Mouse (Mus musculus): ENCODE results near the gene Bad. TPM values are rescaled to one million over a fixed set of nuclear protein-coding genes. Genes with fewer than 3 reads are reported as not detected.

Gene Bad
- polyA plus RNA-seq, 1 experiment from 2014 or later: 79.3 TPM

- DNase-seq (no peak), ATAC-seq (ENCODE audit: low FRiP score, low TSS enrichment) (no peak)
- Histone ChIP-seq H3K4me3 (replicated peaks; ENCODE audit: low read depth, low read length) (no peak overlapping the region), H3K9ac (replicated peaks; ENCODE audit: low read length) (no peak overlapping the region), H3K36me3 (ENCODE audit: control insufficient read depth, insufficient read depth, low read length) (no peaks in the 10 kb centered on the region), H3K4me1 (ENCODE audit: control insufficient read depth, insufficient read depth, low read length) (peaks cover 7% of the 10 kb centered on the region), H3K4me2 (ENCODE audit: low read length) (no peak overlapping the region), H3K9me3 (ENCODE audit: control insufficient read depth, low read length) (no peaks in the 10 kb centered on the region), H3K27me3 (ENCODE audit: control insufficient read depth, insufficient read depth, low read length) (peaks cover 70% of the 10 kb centered on the region), H3K27ac (replicated peaks; ENCODE audit: low read depth, low read length) (no peak overlapping the region)
- 3% methylated on average over 40 of the region's 40 CpGs for WGBS
Measured at GRCm38 (mm10) chr19:6925611-6926329, 15.9 kb upstream of the Bad start.

GRCm38 (mm10) chr19:6926559-6927255 is 15.0 kb upstream of the Bad start:
- peak overlapping the region; percentile 8; the same call in 1 of the 2 replicates for H3K4me3 ChIP-seq (replicated peaks; ENCODE audit: low read depth, low read length)
- H3K9ac ChIP-seq (replicated peaks; ENCODE audit: low read length): no peak overlapping the region
- H3K4me2 ChIP-seq (ENCODE audit: low read length): peak overlapping the region; percentile 23
- H3K27me3 ChIP-seq (ENCODE audit: control insufficient read depth, insufficient read depth, low read length): peaks cover 79% of the 10 kb centered on the region
- H3K4me1 ChIP-seq (ENCODE audit: control insufficient read depth, insufficient read depth, low read length): peaks cover 7% of the 10 kb centered on the region; the same call in 1 of the 2 replicates
- no peaks in the 10 kb centered on the region for H3K36me3 ChIP-seq (ENCODE audit: control insufficient read depth, insufficient read depth, low read length)
- WGBS: 10% methylated on average over 26 of the region's 26 CpGs
- ATAC-seq (ENCODE audit: low FRiP score, low TSS enrichment) (no peak), DNase-seq (peak; percentile 58)
- H3K27ac ChIP-seq (replicated peaks; ENCODE audit: low read depth, low read length): no peak overlapping the region
- H3K9me3 ChIP-seq (ENCODE audit: control insufficient read depth, low read length): no peaks in the 10 kb centered on the region

GRCm38 (mm10) chr19:6928080-6928479 is 13.6 kb upstream of the Bad start:
- Histone ChIP-seq H3K4me3 (replicated peaks; ENCODE audit: low read depth, low read length) (no peak overlapping the region), H3K4me2 (ENCODE audit: low read length) (no peak overlapping the region), H3K9ac (replicated peaks; ENCODE audit: low read length) (no peak overlapping the region), H3K9me3 (ENCODE audit: control insufficient read depth, low read length) (no peaks in the 10 kb centered on the region), H3K4me1 (ENCODE audit: control insufficient read depth, insufficient read depth, low read length) (no peaks in the 10 kb centered on the region), H3K36me3 (ENCODE audit: control insufficient read depth, insufficient read depth, low read length) (no peaks in the 10 kb centered on the region), H3K27ac (replicated peaks; ENCODE audit: low read depth, low read length) (no peak overlapping the region), H3K27me3 (ENCODE audit: control insufficient read depth, insufficient read depth, low read length) (peaks cover 86% of the 10 kb centered on the region)
- WGBS: 10% methylated on average over 9 of the region's 9 CpGs
- DNase-seq (no peak), ATAC-seq (ENCODE audit: low FRiP score, low TSS enrichment) (no peak)

GRCm38 (mm10) chr19:6931002-6931401 is 10.7 kb upstream of the Bad start:
- Histone ChIP-seq H3K4me1 (ENCODE audit: control insufficient read depth, insufficient read depth, low read length) (peaks cover 8% of the 10 kb centered on the region; the same call in 1 of the 2 replicates), H3K4me2 (ENCODE audit: low read length) (no peak overlapping the region), H3K9me3 (ENCODE audit: control insufficient read depth, low read length) (no peaks in the 10 kb centered on the region), H3K9ac (replicated peaks; ENCODE audit: low read length) (no peak overlapping the region), H3K36me3 (ENCODE audit: control insufficient read depth, insufficient read depth, low read length) (no peaks in the 10 kb centered on the region), H3K4me3 (replicated peaks; ENCODE audit: low read depth, low read length) (no peak overlapping the region), H3K27me3 (ENCODE audit: control insufficient read depth, insufficient read depth, low read length) (peaks cover 86% of the 10 kb centered on the region), H3K27ac (replicated peaks; ENCODE audit: low read depth, low read length) (no peak overlapping the region)
- ATAC-seq (ENCODE audit: low FRiP score, low TSS enrichment): no peak
- no peak for DNase-seq
- 0% methylated on average over 2 of the region's 2 CpGs for WGBS

GRCm38 (mm10) chr19:6932018-6932417 is 9.6 kb upstream of the Bad start:
- H3K27ac ChIP-seq (replicated peaks; ENCODE audit: low read depth, low read length): no peak overlapping the region
- peaks cover 80% of the 10 kb centered on the region for H3K27me3 ChIP-seq (ENCODE audit: control insufficient read depth, insufficient read depth, low read length)
- no peaks in the 10 kb centered on the region for H3K36me3 ChIP-seq (ENCODE audit: control insufficient read depth, insufficient read depth, low read length)
- H3K4me1 ChIP-seq (ENCODE audit: control insufficient read depth, insufficient read depth, low read length): peaks cover 8% of the 10 kb centered on the region; the same call in 1 of the 2 replicates
- 39% methylated on average over 1 of the region's 1 CpGs for WGBS
- no peak for DNase-seq
- no peaks in the 10 kb centered on the region for H3K9me3 ChIP-seq (ENCODE audit: control insufficient read depth, low read length)
- no peak overlapping the region for H3K9ac ChIP-seq (replicated peaks; ENCODE audit: low read length)
- H3K4me3 ChIP-seq (replicated peaks; ENCODE audit: low read depth, low read length): no peak overlapping the region
- no peak overlapping the region for H3K4me2 ChIP-seq (ENCODE audit: low read length)
- no peak for ATAC-seq (ENCODE audit: low FRiP score, low TSS enrichment)

GRCm38 (mm10) chr19:6933102-6933435 is 8.6 kb upstream of the Bad start:
- Histone ChIP-seq H3K4me3 (replicated peaks; ENCODE audit: low read depth, low read length) (no peak overlapping the region), H3K9ac (replicated peaks; ENCODE audit: low read length) (no peak overlapping the region)

GRCm38 (mm10) chr19:6933436-6934194 is 8.0 kb upstream of the Bad start:
- peak overlapping the region; percentile 39 for H3K4me3 ChIP-seq (replicated peaks; ENCODE audit: low read depth, low read length)
- H3K27me3 ChIP-seq (ENCODE audit: control insufficient read depth, insufficient read depth, low read length): peaks cover 66% of the 10 kb centered on the region
- peaks cover 8% of the 10 kb centered on the region; the same call in 1 of the 2 replicates for H3K4me1 ChIP-seq (ENCODE audit: control insufficient read depth, insufficient read depth, low read length)
- H3K36me3 ChIP-seq (ENCODE audit: control insufficient read depth, insufficient read depth, low read length): peaks cover 6% of the 10 kb centered on the region; the same call in 1 of the 2 replicates
- peak overlapping the region; percentile 45; the same call in 1 of the 2 replicates for H3K9ac ChIP-seq (replicated peaks; ENCODE audit: low read length)
- H3K27ac ChIP-seq (replicated peaks; ENCODE audit: low read depth, low read length): no peak overlapping the region
- WGBS: 3% methylated on average over 58 of the region's 58 CpGs
- peak overlapping the region; percentile 68 for H3K4me2 ChIP-seq (ENCODE audit: low read length)
- no peaks in the 10 kb centered on the region for H3K9me3 ChIP-seq (ENCODE audit: control insufficient read depth, low read length)
- ATAC-seq (ENCODE audit: low FRiP score, low TSS enrichment) (peak; percentile 53), DNase-seq (peak; percentile 64)

More at GRCm38 (mm10) chr19:6933102-6933435, 8.6 kb upstream of the Bad start:
- no peaks in the 10 kb centered on the region for H3K9me3 ChIP-seq (ENCODE audit: control insufficient read depth, low read length)
- H3K4me2 ChIP-seq (ENCODE audit: low read length): peak overlapping the region; percentile 68; the same call in 1 of the 2 replicates
- DNase-seq (no peak), ATAC-seq (ENCODE audit: low FRiP score, low TSS enrichment) (no peak)
- H3K4me1 ChIP-seq (ENCODE audit: control insufficient read depth, insufficient read depth, low read length): peaks cover 8% of the 10 kb centered on the region; the same call in 1 of the 2 replicates
- 0 out of 2 replicates have a peak, but pooled peaks cover under 1% of the 10 kb centered on the region for H3K36me3 ChIP-seq (ENCODE audit: control insufficient read depth, insufficient read depth, low read length)
- peaks cover 70% of the 10 kb centered on the region for H3K27me3 ChIP-seq (ENCODE audit: control insufficient read depth, insufficient read depth, low read length)
- no peak overlapping the region for H3K27ac ChIP-seq (replicated peaks; ENCODE audit: low read depth, low read length)
- 17% methylated on average over 4 of the region's 4 CpGs for WGBS

GRCm38 (mm10) chr19:6934195-6934977 is 7.3 kb upstream of the Bad start, which contains the start of gene Kcnk4:
Gene Kcnk4, minus strand, starts transcription at chr19:6934515.
- peaks cover 13% of the 10 kb centered on the region for H3K4me1 ChIP-seq (ENCODE audit: control insufficient read depth, insufficient read depth, low read length)
- 12% methylated on average over 23 of the region's 23 CpGs for WGBS
- no peak for ATAC-seq (ENCODE audit: low FRiP score, low TSS enrichment)

More at GRCm38 (mm10) chr19:6934195-6934977, 7.3 kb upstream of the Bad start, which contains the start of gene Kcnk4:
- Histone ChIP-seq H3K4me3 (replicated peaks; ENCODE audit: low read depth, low read length) (peak within 1 kb of the TSS; percentile 39), H3K4me2 (ENCODE audit: low read length) (peak within 1 kb of the TSS; percentile 68), H3K9me3 (ENCODE audit: control insufficient read depth, low read length) (no peaks in the 10 kb centered on the region), H3K27ac (replicated peaks; ENCODE audit: low read depth, low read length) (no peak within 1 kb of the TSS), H3K27me3 (ENCODE audit: control insufficient read depth, insufficient read depth, low read length) (peaks cover 59% of the 10 kb centered on the region), H3K9ac (replicated peaks; ENCODE audit: low read length) (peak within 1 kb of the TSS; percentile 45; the same call in 1 of the 2 replicates), H3K36me3 (ENCODE audit: control insufficient read depth, insufficient read depth, low read length) (peaks cover 9% of the 10 kb centered on the region; the same call in 1 of the 2 replicates)
- no peak for DNase-seq

Measured in midbrain, embryonic 14.5 days (tissue).